8 mouse cellular contexts compared by ENCODE assay signal in the genomic region with DNA sequence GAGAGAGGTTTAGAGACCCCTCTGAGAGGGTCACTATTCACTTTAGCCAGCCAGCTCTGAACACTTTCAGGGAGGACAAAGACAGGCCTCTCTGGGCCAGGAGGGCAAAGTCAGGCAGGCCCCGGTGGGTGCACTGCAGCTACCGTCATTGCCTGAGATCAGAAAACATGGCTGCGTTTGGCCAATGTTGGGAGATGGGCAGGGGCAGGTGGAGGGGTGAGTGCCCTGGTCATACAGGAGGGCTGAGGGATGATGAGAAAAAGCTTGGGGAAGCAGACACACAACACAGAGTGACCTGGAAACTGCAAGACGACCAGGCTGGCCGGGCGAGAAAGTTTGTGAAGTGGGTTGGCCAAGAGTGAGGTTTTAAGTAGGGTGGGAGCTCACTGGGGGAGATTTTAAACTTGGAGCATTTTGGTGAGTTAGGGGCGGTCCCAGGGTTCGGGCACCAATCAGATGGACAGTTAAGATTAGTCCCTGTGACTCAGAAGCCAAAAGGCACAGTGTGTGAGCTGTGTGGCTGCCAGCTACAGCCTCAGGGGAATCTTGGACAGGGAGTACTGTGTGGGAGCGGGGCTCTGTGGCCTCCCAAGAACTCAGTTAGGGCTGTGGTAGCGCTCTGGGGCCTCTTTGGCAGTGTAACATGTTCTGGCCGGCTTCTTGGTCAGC. TPM values are rescaled to one million over a fixed set of nuclear protein-coding genes. Genes with fewer than 3 reads are reported as not detected.
DNase-seq lines count a peak whose midpoint lies in the region; ATAC-seq and TF ChIP-seq lines count a peak whose summit lies in the region.

No protein-coding gene starts in this region.

- H3K27ac ChIP-seq in gastrocnemius, adult 2 months, result peak overlapping the region; percentile 94
- peak overlapping the region; percentile 71 for H3K27ac ChIP-seq in hindbrain, embryonic 14.5 days
- H3K27ac ChIP-seq in liver, embryonic 12.5 days, result peak overlapping the region; percentile 74
- H3K27ac ChIP-seq in olfactory bulb, adult 2 months (ENCODE audit: insufficient read depth, low read depth, low read length), result peak overlapping the region; percentile 99

- peaks cover 60% of the 10 kb centered on the region for H3K4me1 ChIP-seq in E14TG2a.4 (replicated peaks; ENCODE audit: low read depth, low read length)
- H3K4me1 ChIP-seq in hindbrain, embryonic 14.5 days (replicated peaks; ENCODE audit: control insufficient read depth, insufficient read depth, low read length), result peaks cover 12% of the 10 kb centered on the region; the same call in 1 of the 2 replicates
- peaks cover 11% of the 10 kb centered on the region for H3K4me1 ChIP-seq in liver, embryonic 12.5 days
- peaks cover 35% of the 10 kb centered on the region for H3K4me1 ChIP-seq in olfactory bulb, adult 2 months (ENCODE audit: control insufficient read depth, insufficient read depth, low read length)

- no peaks in the 10 kb centered on the region for H3K36me3 ChIP-seq in E14TG2a.4 (ENCODE audit: insufficient read depth, low read length)
- no peaks in the 10 kb centered on the region for H3K36me3 ChIP-seq in hindbrain, embryonic 14.5 days (replicated peaks; ENCODE audit: control insufficient read depth, insufficient read depth)
- no peaks in the 10 kb centered on the region for H3K36me3 ChIP-seq in liver, embryonic 12.5 days

- TF ChIP-seq POLR2A in olfactory bulb, adult 2 months (IDR thresholded peaks at IDR 0.05; ENCODE audit: insufficient read depth, low read depth, low read length), result no peak

- intact Hi-C loops in gastrocnemius, adult 2 months (cut with DNase I), result loop anchor here (5.0 kb wide), 2 partner anchors 116 to 326 kb away; no protein-coding TSS in a partner anchor

- no peak for TF ChIP-seq CTCF in E14TG2a.4 (conservative IDR thresholded peaks at IDR 0.05; ENCODE audit: low read length)
- no peak for TF ChIP-seq CTCF in gastrocnemius, adult 2 months (IDR thresholded peaks at IDR 0.05)
- no peak for TF ChIP-seq CTCF in olfactory bulb, adult 2 months (IDR thresholded peaks at IDR 0.05; ENCODE audit: insufficient read depth, low read depth, low read length)

- no peaks in the 10 kb centered on the region for H3K27me3 ChIP-seq in E14TG2a.4 (ENCODE audit: insufficient read depth, low read length)
- H3K27me3 ChIP-seq in hindbrain, embryonic 14.5 days (ENCODE audit: control insufficient read depth, insufficient read depth, low read length), result no peaks in the 10 kb centered on the region
- peaks cover 24% of the 10 kb centered on the region; the same call in 1 of the 2 replicates for H3K27me3 ChIP-seq in liver, embryonic 12.5 days (replicated peaks)

- peak; percentile 86 for DNase-seq in adrenal gland, adult 2 months
- peak; percentile 94 for DNase-seq in gastrocnemius, adult 2 months
- DNase-seq in hindbrain, embryonic 14.5 days (ENCODE audit: low spot score), result no peak
- DNase-seq in thymus, postnatal 4 days, result no peak

- peak; percentile 34; the same call in 1 of the 2 replicates for ATAC-seq in hindbrain, embryonic 14.5 days (ENCODE audit: low FRiP score)
- no peak for ATAC-seq in liver, embryonic 12.5 days
- ATAC-seq in inflammation-experienced regulatory T-cells, adult 6 months, result no peak

- H3K9me3 ChIP-seq in E14TG2a.4 (ENCODE audit: low read length), result no peaks in the 10 kb centered on the region
- H3K9me3 ChIP-seq in hindbrain, embryonic 14.5 days (ENCODE audit: control insufficient read depth, low read length), result no peaks in the 10 kb centered on the region
- H3K9me3 ChIP-seq in liver, embryonic 12.5 days (replicated peaks), result no peaks in the 10 kb centered on the region

- WGBS in hindbrain, embryonic 14.5 days, result 76% methylated on average over 11 of the region's 11 CpGs
- 58% methylated on average over 11 of the region's 11 CpGs for WGBS in liver, embryonic 12.5 days (ENCODE audit: insufficient replicate concordance)
- whole genome bisulfite sequencing in olfactory bulb, adult 2 months, result 62% methylated on average over 11 of the region's 11 CpGs

- peak overlapping the region; percentile 49 for H3K4me3 ChIP-seq in E14TG2a.4 (replicated peaks; ENCODE audit: low read length)
- peak overlapping the region; percentile 54 for H3K4me3 ChIP-seq in gastrocnemius, adult 2 months
- no peak overlapping the region for H3K4me3 ChIP-seq in hindbrain, embryonic 14.5 days (replicated peaks; ENCODE audit: low read length)
- H3K4me3 ChIP-seq in liver, embryonic 12.5 days, result no peak overlapping the region
- no peak overlapping the region for H3K4me3 ChIP-seq in olfactory bulb, adult 2 months (ENCODE audit: insufficient read depth, low read depth, low read length)

- H3K9ac ChIP-seq in hindbrain, embryonic 14.5 days, result peak overlapping the region; percentile 13; the same call in 1 of the 2 replicates
- no peak overlapping the region for H3K9ac ChIP-seq in liver, embryonic 12.5 days

- no peak overlapping the region for H3K4me2 ChIP-seq in hindbrain, embryonic 14.5 days (replicated peaks)
- H3K4me2 ChIP-seq in liver, embryonic 12.5 days, result no peak overlapping the region

RNA-seq across cellular contexts. Expression of a gene that starts 8.1 kb away (rescaled TPM):
- total RNA-seq in adrenal gland, adult 2 months (2021), result 10 to 100 TPM; 11.8 to 28.0 TPM
- 17.5 and 21.1 TPM in 2 replicates for polyA plus RNA-seq in adrenal gland, adult 2 months (2012; rRNA removed)
- 10 to 100 TPM; 27.7 to 71.1 TPM for total RNA-seq in gastrocnemius, adult 2 months (2021)
- not detected in 2 replicates for polyA plus RNA-seq in hindbrain, embryonic 14.5 days (2014; fragmentation: Nextera tagmentation; extraction: Ambion mirVana)
- 0.14 and 0.25 TPM in 2 replicates for polyA plus RNA-seq in liver, embryonic 12.5 days (2016; fragmentation: Nextera tagmentation; extraction: Ambion mirVana)
- polyA plus RNA-seq in olfactory bulb, adult 2 months (2012; ENCODE audit: insufficient read depth, insufficient read length, low replicate concordance, missing spikeins), result not detected in 2 replicates
- polyA plus RNA-seq in inflammation-experienced regulatory T-cells, adult 6 months (2017; shearing (Covaris generic)), result under 1 TPM in 1 of 3 experiments, not detected in 2; 0.62 TPM

RNA-seq across cellular contexts. Expression of a gene that starts 14.0 kb away (rescaled TPM):
- 1 to 10 TPM in 1 of 2 experiments, not detected in 1; 1.8 TPM for total RNA-seq in adrenal gland, adult 2 months (2021)
- 0.46 TPM in 1 of 2 replicates, not detected in the other for polyA plus RNA-seq in adrenal gland, adult 2 months (2012; rRNA removed)
- 1,000 to 10,000 TPM; 3,091 to 7,772 TPM for total RNA-seq in gastrocnemius, adult 2 months (2021)
- polyA plus RNA-seq in hindbrain, embryonic 14.5 days (2014; fragmentation: Nextera tagmentation; extraction: Ambion mirVana), result 0.51 and 0.55 TPM in 2 replicates
- polyA plus RNA-seq in liver, embryonic 12.5 days (2016; fragmentation: Nextera tagmentation; extraction: Ambion mirVana), result 0.17 TPM in 1 of 2 replicates, not detected in the other
- not detected in 2 replicates for polyA plus RNA-seq in olfactory bulb, adult 2 months (2012; ENCODE audit: insufficient read depth, insufficient read length, low replicate concordance, missing spikeins)
- not detected for polyA plus RNA-seq in inflammation-experienced regulatory T-cells, adult 6 months (2017; shearing (Covaris generic))

Comparison
In these comparisons a context has a peak if more than half of its experiments do, and no peak if none do; other contexts are left out.
1. H3K4me3 ChIP-seq: peak in E14TG2a.4 (single experiment) and gastrocnemius, adult 2 months (single experiment); none in hindbrain, embryonic 14.5 days (single experiment), liver, embryonic 12.5 days (single experiment) and olfactory bulb, adult 2 months (single experiment).
2. DNase-seq: peak in adrenal gland, adult 2 months (single experiment) and gastrocnemius, adult 2 months (single experiment); none in hindbrain, embryonic 14.5 days (single experiment) and thymus, postnatal 4 days (single experiment).
3. RNA of a gene that starts 8.1 kb away (polyA plus RNA-seq): 17.5 to 21.1 TPM in adrenal gland, adult 2 months; 0.14 to 0.25 TPM in liver, embryonic 12.5 days, not detected in hindbrain, embryonic 14.5 days, not detected in olfactory bulb, adult 2 months and 0.62 TPM in inflammation-experienced regulatory T-cells, adult 6 months; every median in the first group is over 10 times any median in the second.
4. Peak in every context shown above with its lines, with median percentiles within 50 percentile points of each other: H3K27ac ChIP-seq.